ENCODE assay signal across 10 mouse cellular contexts in genomic region chr14:93543561-93543960, GRCm38 (mm10).
DNase-seq lines count a peak whose midpoint lies in the region; ATAC-seq and TF ChIP-seq lines count a peak whose summit lies in the region.
"Had no signal": no experiment of that assay in that cellular context is flagged by ENCODE, and none has a peak within 500 bp of the region (broad histone marks: within the 10 kb centered on the region; RNA-seq: fewer than 3 reads in every experiment).

No protein-coding gene starts in this region.

- TF ChIP-seq CTCF in forebrain, postnatal 0 days (IDR thresholded peaks at IDR 0.05; ENCODE audit: low read depth): no peak
- TF ChIP-seq CTCF in stomach, postnatal 0 days (IDR thresholded peaks at IDR 0.05; ENCODE audit: low read depth): no peak

- H3K4me1 ChIP-seq in midbrain, embryonic 14.5 days (ENCODE audit: control insufficient read depth, insufficient read depth, low read length): no peaks in the 10 kb centered on the region
- no peaks in the 10 kb centered on the region for H3K4me1 ChIP-seq in midbrain, embryonic 11.5 days (ENCODE audit: control insufficient read depth, insufficient read depth, low read length)
- 0 out of 2 replicates have a peak, but pooled peaks cover 3% of the 10 kb centered on the region for H3K4me1 ChIP-seq in forebrain, postnatal 0 days (ENCODE audit: insufficient read depth)
- H3K4me1 ChIP-seq in stomach, postnatal 0 days (replicated peaks; ENCODE audit: control insufficient read depth, insufficient read depth): no peaks in the 10 kb centered on the region
- H3K4me1 ChIP-seq: heart, embryonic 15.5 days had no signal

- 62% methylated on average over 3 of the region's 3 CpGs for WGBS in midbrain, embryonic 14.5 days
- whole genome bisulfite sequencing in midbrain, embryonic 11.5 days: 70% methylated on average over 3 of the region's 3 CpGs
- WGBS in forebrain, postnatal 0 days: 19% methylated on average over 3 of the region's 3 CpGs
- 76% methylated on average over 3 of the region's 3 CpGs for WGBS in stomach, postnatal 0 days

- no peaks in the 10 kb centered on the region for H3K9me3 ChIP-seq in midbrain, embryonic 14.5 days (ENCODE audit: control insufficient read depth, low read length)
- H3K9me3 ChIP-seq in midbrain, embryonic 11.5 days (ENCODE audit: control insufficient read depth, low read length): no peaks in the 10 kb centered on the region
- H3K9me3 ChIP-seq in forebrain, postnatal 0 days (ENCODE audit: low read length): no peaks in the 10 kb centered on the region
- no peaks in the 10 kb centered on the region for H3K9me3 ChIP-seq in stomach, postnatal 0 days (ENCODE audit: control insufficient read depth, low read length)
- H3K9me3 ChIP-seq: heart, embryonic 15.5 days had no signal

- no peak for ATAC-seq in midbrain, embryonic 14.5 days (ENCODE audit: low FRiP score, low TSS enrichment)
- no peak for ATAC-seq in midbrain, embryonic 11.5 days (ENCODE audit: low FRiP score)
- peak; percentile 84 for ATAC-seq in forebrain, postnatal 0 days
- no peak for ATAC-seq in stomach, postnatal 0 days (ENCODE audit: low FRiP score, low TSS enrichment)
- no peak for ATAC-seq in megakaryocyte progenitor cell, adult 5-6 weeks (replicated peaks; ENCODE audit: poor library complexity)

- DNase-seq in midbrain, embryonic 14.5 days: peak; percentile 31
- DNase-seq in midbrain, embryonic 11.5 days (ENCODE audit: low spot score, missing footprints): no peak
- DNase-seq in forebrain, postnatal 0 days: peak; percentile 47
- DNase-seq in layer of hippocampus, adult 9-10 months (ENCODE audit: low spot score): peak; percentile 38
- peak; percentile 18 for DNase-seq in right cerebral cortex, postnatal 4 days
- DNase-seq in stomach, postnatal 0 days (ENCODE audit: low spot score): no peak
- no peak for DNase-seq in adrenal gland, adult 2 months

- TF ChIP-seq EP300 in stomach, postnatal 0 days (optimal IDR thresholded peaks at IDR 0.05): no peak

- no peaks in the 10 kb centered on the region for H3K27me3 ChIP-seq in midbrain, embryonic 14.5 days (ENCODE audit: control insufficient read depth, insufficient read depth, low read length)
- no peaks in the 10 kb centered on the region for H3K27me3 ChIP-seq in midbrain, embryonic 11.5 days (ENCODE audit: control insufficient read depth, insufficient read depth, low read length)
- no peaks in the 10 kb centered on the region for H3K27me3 ChIP-seq in forebrain, postnatal 0 days (ENCODE audit: insufficient read depth, low read length)
- no peaks in the 10 kb centered on the region for H3K27me3 ChIP-seq in stomach, postnatal 0 days (ENCODE audit: control insufficient read depth, insufficient read depth, low read length)
- H3K27me3 ChIP-seq: heart, embryonic 15.5 days had no signal

- H3K27ac ChIP-seq in midbrain, embryonic 14.5 days (replicated peaks; ENCODE audit: low read depth, low read length): no peak overlapping the region
- H3K27ac ChIP-seq in midbrain, embryonic 11.5 days (ENCODE audit: low read depth, low read length): no peak overlapping the region
- H3K27ac ChIP-seq in forebrain, postnatal 0 days (ENCODE audit: low read depth, low read length): no peak overlapping the region
- H3K27ac ChIP-seq in stomach, postnatal 0 days (replicated peaks): no peak overlapping the region
- H3K27ac ChIP-seq: heart, embryonic 15.5 days had no signal

- no peak overlapping the region for H3K4me3 ChIP-seq in midbrain, embryonic 14.5 days (replicated peaks; ENCODE audit: low read depth, low read length)
- H3K4me3 ChIP-seq in midbrain, embryonic 11.5 days (ENCODE audit: low read depth, low read length): no peak overlapping the region
- no peak overlapping the region for H3K4me3 ChIP-seq in forebrain, postnatal 0 days (ENCODE audit: low read depth, low read length)
- no peak overlapping the region for H3K4me3 ChIP-seq in stomach, postnatal 0 days (ENCODE audit: low read depth, low read length)
- H3K4me3 ChIP-seq: heart, embryonic 15.5 days had no signal

- H3K36me3 ChIP-seq in midbrain, embryonic 14.5 days (ENCODE audit: control insufficient read depth, insufficient read depth, low read length): no peaks in the 10 kb centered on the region
- H3K36me3 ChIP-seq in midbrain, embryonic 11.5 days (ENCODE audit: control insufficient read depth, insufficient read depth, low read length): no peaks in the 10 kb centered on the region
- H3K36me3 ChIP-seq in forebrain, postnatal 0 days (ENCODE audit: insufficient read depth): no peaks in the 10 kb centered on the region
- no peaks in the 10 kb centered on the region for H3K36me3 ChIP-seq in stomach, postnatal 0 days (ENCODE audit: control insufficient read depth, insufficient read depth, low read length)
- H3K36me3 ChIP-seq: G1E; heart, embryonic 15.5 days had no signal

- no peak overlapping the region for H3K4me2 ChIP-seq in midbrain, embryonic 14.5 days (ENCODE audit: low read length)
- H3K4me2 ChIP-seq in midbrain, embryonic 11.5 days: no peak overlapping the region
- no peak overlapping the region for H3K4me2 ChIP-seq in forebrain, postnatal 0 days (ENCODE audit: low read depth)
- H3K4me2 ChIP-seq in stomach, postnatal 0 days (replicated peaks; ENCODE audit: low read depth): no peak overlapping the region
- H3K4me2 ChIP-seq: heart, embryonic 15.5 days had no signal

- H3K9ac ChIP-seq in midbrain, embryonic 14.5 days (replicated peaks; ENCODE audit: low read length): no peak overlapping the region
- no peak overlapping the region for H3K9ac ChIP-seq in midbrain, embryonic 11.5 days (ENCODE audit: low read length)
- no peak overlapping the region for H3K9ac ChIP-seq in forebrain, postnatal 0 days
- no peak overlapping the region for H3K9ac ChIP-seq in stomach, postnatal 0 days (ENCODE audit: low read length)
- H3K9ac ChIP-seq: heart, embryonic 15.5 days had no signal

Comparison
In these comparisons a context has a peak if more than half of its experiments do, and no peak if none do; other contexts are left out.
1. DNase-seq: peak in midbrain, embryonic 14.5 days (single experiment), forebrain, postnatal 0 days (single experiment), layer of hippocampus, adult 9-10 months (single experiment) and right cerebral cortex, postnatal 4 days (single experiment); none in midbrain, embryonic 11.5 days (single experiment), stomach, postnatal 0 days (single experiment) and adrenal gland, adult 2 months (single experiment).